Mouse (Mus musculus) cerebellum, adult 11 months (tissue): ENCODE results near the gene Tmem164.

Source experiments
- DNase-seq: peaks from one replicate; pipeline ENCODE4 v3.0.0; 2022

The Tmem164 gene

GRCm38 (mm10) chrX:142755542-142755941 lies 74.3 kb downstream of the Tmem164 start:
- peak; percentile 13 for DNase-seq

DNA sequence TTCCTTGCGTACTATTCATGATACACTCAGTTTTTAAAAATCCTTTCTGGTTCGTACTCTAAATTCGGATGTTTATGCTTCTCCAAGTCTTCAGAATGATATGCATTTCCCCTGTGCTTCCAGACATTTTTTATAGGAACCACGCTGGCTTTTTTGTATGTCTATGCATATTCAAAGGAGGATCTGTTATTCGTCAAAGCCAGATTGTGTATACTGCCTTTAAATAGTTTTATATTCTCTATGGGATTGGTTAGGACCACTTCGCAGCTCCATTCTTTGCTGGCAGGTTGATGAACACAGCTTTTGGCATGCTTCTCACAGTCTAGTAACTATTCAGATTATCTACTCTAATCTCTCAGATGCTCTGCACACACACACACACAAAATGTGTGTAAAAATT lies 79.2 kb downstream of the Tmem164 start:
- no peak for DNase-seq

- no peak for DNase-seq
Measured at GRCm38 (mm10) chrX:142763337-142763736, 82.1 kb downstream of the Tmem164 start.

DNA sequence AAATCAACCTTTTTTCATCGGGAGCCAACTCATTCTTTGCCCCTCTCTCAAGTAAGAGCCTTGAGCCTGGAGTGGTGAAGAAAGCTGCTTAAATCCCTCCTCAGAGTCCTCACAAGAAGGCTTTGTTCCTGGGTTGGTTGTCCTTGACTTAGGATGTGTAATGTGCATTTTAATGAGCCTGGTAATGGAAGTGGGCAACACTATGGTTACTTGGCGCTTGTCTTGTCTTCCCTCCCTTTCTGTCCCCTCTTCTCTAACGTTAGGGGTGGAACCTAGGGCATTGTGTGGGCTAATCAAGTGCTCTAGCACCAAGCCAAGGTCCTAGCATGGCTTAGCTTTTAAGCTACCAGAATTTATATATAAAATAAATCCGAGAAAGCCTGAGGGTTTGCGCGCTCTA lies 88.5 kb downstream of the Tmem164 start:
- DNase-seq = no peak

DNA sequence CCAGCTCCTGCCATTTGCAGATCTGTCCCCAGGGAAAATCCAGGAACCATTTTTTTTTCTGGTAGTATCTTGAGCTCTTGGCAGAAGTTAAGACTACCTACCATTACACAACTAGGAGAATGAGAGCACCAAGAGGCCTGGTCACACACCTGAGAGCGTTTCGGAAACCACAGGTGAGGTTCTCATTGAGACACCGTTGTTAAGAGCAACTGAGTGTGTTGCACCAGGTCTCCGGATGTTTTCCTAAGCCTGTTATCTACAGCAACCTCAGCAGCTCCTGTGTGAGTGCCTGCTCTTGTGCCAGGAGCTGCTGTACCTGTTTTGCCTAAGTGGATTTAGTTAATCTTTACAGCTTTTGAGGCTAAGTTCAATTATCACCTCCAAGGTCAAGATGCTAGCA lies 92.5 kb downstream of the Tmem164 start:
- DNase-seq = no peak

- DNase-seq = peak; percentile 45
Measured at GRCm38 (mm10) chrX:142776131-142776530, 94.9 kb downstream of the Tmem164 start.

GRCm38 (mm10) chrX:142778638-142779037 lies 97.4 kb downstream of the Tmem164 start:
- DNase-seq = no peak

DNA sequence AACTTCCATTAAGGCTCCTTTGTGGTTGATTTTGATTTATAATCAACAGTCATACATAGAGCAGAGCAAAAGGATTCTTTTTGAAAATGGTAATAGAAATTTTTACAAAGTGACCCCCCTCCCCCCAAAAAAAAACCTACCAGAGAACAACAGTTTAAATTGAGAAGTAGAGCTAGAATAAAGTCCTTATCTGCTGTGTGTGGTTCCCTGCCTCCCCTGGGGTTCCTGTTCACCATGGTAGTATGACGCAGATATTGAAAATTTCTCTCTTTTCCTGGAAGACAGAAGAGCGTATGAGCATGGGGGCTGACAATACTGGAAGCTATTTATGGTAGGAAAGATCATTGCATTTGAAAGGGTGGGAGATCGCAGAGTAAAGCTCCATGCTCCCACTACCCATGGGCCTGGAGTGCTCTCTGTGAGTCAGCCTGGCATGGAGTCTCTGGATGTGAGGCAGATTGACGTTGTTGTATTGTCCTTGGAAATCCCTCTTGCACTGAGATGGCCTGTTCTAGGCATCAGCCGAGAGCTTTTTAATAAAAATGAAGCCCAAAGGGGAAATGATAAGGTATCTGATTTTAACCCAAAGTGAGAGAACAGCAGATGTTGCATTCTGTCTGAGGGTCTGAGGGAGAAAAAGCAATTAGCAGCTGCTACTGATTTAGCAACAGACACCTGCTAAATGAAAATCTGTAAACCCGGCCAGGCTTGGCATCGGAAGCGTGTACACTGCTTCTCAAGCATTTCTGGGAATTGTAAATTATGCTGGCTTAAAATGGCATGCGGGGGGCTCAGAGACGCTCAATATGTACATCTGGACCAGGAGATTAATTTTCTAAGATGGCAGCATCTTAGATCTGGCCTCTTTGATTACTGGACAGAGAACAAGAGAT lies 105.2 kb downstream of the Tmem164 start:
- no peak for DNase-seq

DNA sequence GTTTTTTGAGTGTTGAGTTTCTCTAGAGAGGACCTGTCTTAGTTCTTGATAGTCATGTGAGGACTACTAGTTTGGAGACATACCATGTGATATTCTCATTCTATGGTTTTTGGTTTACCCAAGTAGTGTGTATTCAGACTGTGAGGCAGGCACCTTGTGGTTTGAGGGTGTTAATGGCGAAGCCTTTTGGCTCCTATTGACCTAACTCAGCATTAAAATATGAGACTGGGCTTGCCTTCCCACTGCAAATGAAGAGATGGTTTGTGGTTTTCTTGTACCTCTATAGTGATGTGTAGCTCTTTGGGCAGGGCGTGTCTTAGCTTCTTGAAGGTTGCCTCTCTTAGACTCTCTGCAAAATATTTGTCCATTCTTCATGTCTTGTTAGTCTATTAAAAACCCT lies 111.0 kb downstream of the Tmem164 start:
- no peak for DNase-seq

GRCm38 (mm10) chrX:142794069-142794610 lies 112.9 kb downstream of the Tmem164 start:
- DNase-seq = no peak

DNA sequence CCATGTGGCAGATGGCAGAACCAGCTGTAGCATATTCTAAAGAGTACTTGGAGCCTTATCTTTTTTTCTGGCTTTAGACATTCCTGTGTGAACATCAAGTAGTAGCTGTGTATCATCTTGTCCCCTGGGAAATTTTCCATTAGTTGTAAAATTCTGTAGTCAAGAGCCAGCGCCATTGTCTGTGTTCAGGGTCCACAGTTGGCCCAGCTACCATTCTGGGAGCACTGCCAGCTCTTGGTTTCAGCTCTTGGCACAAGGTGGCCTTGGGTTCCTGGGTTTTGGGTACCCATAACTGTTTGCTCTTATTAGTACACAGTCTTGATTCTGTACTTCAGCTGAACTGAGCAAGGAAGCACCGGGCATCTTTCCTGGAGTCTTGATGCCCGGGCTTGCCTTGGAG lies 123.4 kb downstream of the Tmem164 start:
- DNase-seq = peak; percentile 48

DNA sequence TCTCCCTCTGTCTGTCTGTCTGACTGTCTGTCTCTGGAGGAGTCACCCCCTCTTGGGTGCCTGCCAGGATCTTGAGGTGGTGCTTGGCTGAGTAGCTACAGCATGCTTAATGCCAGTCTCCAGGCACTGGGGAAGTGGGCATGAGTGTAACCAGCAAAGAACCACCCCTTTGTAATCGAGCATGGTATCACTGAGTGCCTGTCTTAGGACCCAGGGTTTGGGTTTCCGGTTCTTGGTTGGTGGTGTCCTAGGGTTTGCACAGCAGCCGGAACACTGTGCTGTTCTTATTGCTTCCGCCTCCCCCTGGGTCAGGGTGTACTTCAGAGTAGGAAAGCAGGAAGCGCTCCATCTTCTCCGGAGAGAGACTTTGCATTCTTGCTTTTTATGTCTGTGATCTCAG lies 124.9 kb downstream of the Tmem164 start:
- no peak for DNase-seq

DNA sequence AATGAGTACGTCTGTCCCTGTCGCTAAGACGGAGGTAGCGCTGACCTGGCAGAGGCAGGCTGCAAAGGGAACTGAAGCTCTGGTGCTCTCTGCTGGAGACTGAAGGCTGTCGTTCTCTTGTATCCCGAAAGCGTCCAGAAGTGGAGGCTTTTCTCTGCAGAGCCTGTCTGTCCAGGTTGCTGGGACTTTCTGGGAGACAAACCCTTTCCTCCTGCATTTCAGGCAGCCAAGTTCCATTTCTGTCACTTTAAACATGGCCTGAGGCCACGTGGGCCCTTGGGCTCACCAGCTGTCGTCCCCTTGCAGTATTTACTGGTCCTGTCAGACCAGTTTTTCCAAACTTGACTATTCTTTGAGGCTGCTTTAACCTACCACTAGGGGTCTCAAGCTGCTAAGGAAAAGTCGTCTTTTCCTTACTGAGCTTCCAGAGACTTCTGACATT lies 125.4 kb downstream of the Tmem164 start:
- DNase-seq = peak; percentile 30

- DNase-seq = peak; percentile 40
Measured at GRCm38 (mm10) chrX:142808411-142808810, 127.2 kb downstream of the Tmem164 start.

GRCm38 (mm10) chrX:142813146-142813545 lies 131.9 kb downstream of the Tmem164 start:
- peak; percentile 35 for DNase-seq

DNA sequence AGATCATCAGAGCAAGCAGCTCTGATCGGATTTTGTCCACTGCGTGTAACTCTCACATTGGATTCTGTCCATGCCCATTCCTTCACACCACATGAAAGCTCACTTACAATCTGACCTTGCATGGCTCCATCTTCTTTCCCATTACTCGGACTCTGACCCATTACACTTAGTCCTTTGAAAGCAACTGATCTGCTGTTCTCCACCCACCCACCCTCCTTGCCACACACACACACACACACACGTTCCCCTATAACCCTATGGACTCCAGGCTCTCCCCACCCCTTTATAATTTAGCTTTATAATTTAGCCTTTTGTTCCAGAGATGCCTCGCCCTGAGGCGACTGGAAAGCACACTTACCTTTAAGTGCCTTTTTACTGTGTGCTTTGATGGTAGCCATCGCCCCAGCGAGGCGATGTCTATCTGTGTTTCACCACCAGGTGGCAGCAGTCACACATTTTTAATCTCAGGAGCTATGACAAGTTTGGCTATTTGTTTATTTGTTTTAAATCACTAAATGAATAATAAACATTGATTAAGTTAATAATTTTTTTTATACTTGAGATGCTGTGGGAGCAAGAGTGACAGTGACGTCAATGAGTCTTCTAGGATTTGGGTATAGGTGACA lies 137.0 kb downstream of the Tmem164 start:
- DNase-seq = peak; percentile 33

GRCm38 (mm10) chrX:142821239-142821638 lies 140.0 kb downstream of the Tmem164 start:
- DNase-seq = no peak

GRCm38 (mm10) chrX:142821846-142822245 lies 140.6 kb downstream of the Tmem164 start:
- DNase-seq = no peak

- DNase-seq = no peak
Measured at GRCm38 (mm10) chrX:142825309-142825708, 144.1 kb downstream of the Tmem164 start.

GRCm38 (mm10) chrX:142827644-142828043 lies 146.4 kb downstream of the Tmem164 start:
- DNase-seq = no peak

DNA sequence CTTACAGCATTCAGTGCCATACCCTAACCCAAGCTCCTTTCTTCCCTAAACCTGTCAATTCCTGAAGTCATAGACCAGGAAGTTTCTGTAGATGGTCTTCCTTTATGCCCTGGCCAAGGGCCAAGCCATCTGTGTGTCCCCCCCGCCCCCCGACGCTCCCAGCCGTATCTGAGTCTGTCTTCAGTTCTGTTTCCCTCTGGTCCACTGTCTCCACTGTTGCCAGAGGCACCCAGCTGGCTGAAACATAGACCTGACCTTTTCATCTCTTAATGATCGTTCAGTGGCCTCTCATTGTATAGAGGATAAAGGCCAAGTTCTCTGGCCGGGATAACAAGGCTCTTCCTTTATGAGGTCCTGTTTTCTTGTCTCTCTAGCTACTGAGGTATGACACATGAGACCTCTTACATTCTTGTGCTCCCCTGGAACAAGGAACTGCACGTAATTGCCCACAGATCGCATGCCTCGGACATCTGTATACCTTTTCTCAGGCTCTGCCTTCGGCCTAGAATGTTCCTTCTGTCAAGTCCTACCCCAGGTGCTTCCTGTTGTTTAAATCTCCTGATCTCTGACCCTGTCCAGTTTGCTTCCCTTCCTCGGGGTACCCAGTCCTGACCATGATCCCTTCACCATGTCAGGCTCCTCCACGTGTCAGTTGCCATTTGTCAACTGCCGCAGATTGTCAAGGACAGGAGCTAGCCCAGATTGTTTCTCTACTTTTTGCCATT lies 147.1 kb downstream of the Tmem164 start:
- no peak for DNase-seq

DNA sequence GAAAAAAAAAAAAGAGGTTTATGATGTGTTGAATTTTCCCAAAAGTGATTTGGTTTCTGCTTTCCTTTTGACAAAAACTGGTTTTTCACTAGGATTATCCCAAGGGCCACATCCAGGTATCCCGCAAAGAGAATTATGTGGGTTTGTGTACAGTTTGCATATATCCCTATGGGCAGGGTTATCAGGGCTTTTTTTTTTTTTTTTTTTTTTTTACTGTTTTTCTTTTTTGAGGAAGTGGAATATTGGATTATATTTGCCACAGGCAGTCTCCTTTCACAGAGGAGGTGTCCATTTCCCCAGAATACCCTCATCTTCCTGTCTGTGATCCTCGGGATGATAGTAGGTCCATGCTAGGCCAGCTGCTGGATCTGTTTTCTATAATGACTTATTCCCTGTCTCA lies 148.1 kb downstream of the Tmem164 start:
- no peak for DNase-seq

DNA sequence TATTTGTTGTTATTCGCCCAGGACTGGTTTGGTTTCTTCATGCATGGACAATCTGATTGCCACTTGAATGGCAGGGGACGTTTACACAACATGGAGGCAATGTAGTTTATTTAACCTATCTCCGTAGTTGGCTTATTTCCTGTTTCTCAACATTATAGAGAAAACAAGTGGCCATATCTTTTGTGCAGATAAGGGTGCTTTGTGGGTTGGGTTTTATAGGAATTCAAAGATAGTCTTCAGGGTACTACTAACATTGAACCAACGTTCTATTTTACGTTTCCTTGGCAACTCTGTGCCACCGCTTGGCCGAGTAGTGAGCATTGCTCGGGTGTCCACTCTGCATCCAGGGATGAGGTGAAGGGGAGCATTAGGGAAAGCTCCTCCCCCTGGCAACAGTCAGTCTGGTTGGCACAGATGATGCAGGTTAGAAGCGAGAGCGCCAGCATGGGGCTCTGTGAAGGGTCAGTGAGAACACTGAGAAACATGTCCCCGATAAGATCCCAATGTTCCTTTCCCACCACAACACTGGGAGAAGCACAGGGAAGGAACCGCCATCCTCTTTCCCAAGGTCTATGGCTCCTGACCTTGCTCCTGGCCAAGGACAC lies 148.8 kb downstream of the Tmem164 start:
- DNase-seq = no peak
